Mouse (Mus musculus) testis, adult 2 months (tissue): ENCODE measurements around the gene Sytl1. TPM values are rescaled to one million over a fixed set of nuclear protein-coding genes. Genes with fewer than 3 reads are reported as not detected.

Experiments used
- H3K27ac ChIP-seq: fragments of 200-500 bp; 2 replicates; pipeline ENCODE4 v1.5.1; 2012; ENCODE audit warnings: low read depth, low read length; ENCODE audit not compliant: control insufficient read depth, insufficient read depth
- H3K27me3 ChIP-seq: fragments of 200-500 bp; 2 replicates; pipeline ENCODE4 v1.6.1; 2012; ENCODE audit warnings: mild to moderate bottlenecking, low read length, moderate library complexity; ENCODE audit not compliant: control insufficient read depth, insufficient read depth
- H3K36me3 ChIP-seq: fragments of 200-500 bp; 2 replicates; pipeline ENCODE4 v1.6.1; 2012; ENCODE audit warnings: mild to moderate bottlenecking, low read length; ENCODE audit not compliant: control insufficient read depth, insufficient read depth
- H3K4me1 ChIP-seq: fragments of 200-500 bp; 2 replicates; pipeline ENCODE4 v1.6.1; 2012; ENCODE audit warnings: low read length; ENCODE audit not compliant: control insufficient read depth, insufficient read depth
- H3K4me3 ChIP-seq: fragments of 200-500 bp; 2 replicates; pipeline ENCODE4 v1.5.1; 2012; ENCODE audit warnings: low read depth, mild to moderate bottlenecking, low read length, moderate library complexity, mixed read lengths; ENCODE audit not compliant: control insufficient read depth
- CTCF ChIP-seq: fragments of 200-500 bp; IDR thresholded peaks from 2 replicates; pipeline ENCODE4 v1.5.1; 2012; ENCODE audit warnings: low read depth, mild to moderate bottlenecking, inconsistent platforms, low read length, moderate library complexity; ENCODE audit not compliant: control insufficient read depth, insufficient read depth, insufficient replicate concordance
- POLR2A ChIP-seq: fragments of 200-500 bp; IDR thresholded peaks from 2 replicates; pipeline ENCODE4 v1.6.1; 2012; ENCODE audit warnings: low read depth, mild to moderate bottlenecking, inconsistent platforms, low read length, moderate library complexity; ENCODE audit not compliant: control insufficient read depth
- polyA plus RNA-seq: library from polyadenylated mRNA; depleted of rRNA; stranded (reverse); fragments of >200 nt; gene quantifications from 2 replicates; pipeline ENCODE4 v1.2.3, GENCODE M21; 2012

Gene Sytl1
- polyA plus RNA-seq, 1 experiment, result 0.33 TPM

- no peak overlapping the region for H3K27ac ChIP-seq
- no peaks in the 10 kb centered on the region for H3K4me1 ChIP-seq
- TF ChIP-seq CTCF, result no peak
- no peak for TF ChIP-seq POLR2A
- no peaks in the 10 kb centered on the region for H3K27me3 ChIP-seq
- H3K36me3 ChIP-seq, result peaks cover 2% of the 10 kb centered on the region
- no peak overlapping the region for H3K4me3 ChIP-seq
These were observed 36.8 kb upstream of the Sytl1 start for GRCm38 (mm10) chr4:133299701-133300100.

GRCm38 (mm10) chr4:133298516-133299365, 35.8 kb upstream of the Sytl1 start:
- peak overlapping the region; percentile 12; the same call in 1 of the 2 replicates for H3K27ac ChIP-seq
- no peaks in the 10 kb centered on the region; the same call in 1 of the 2 replicates for H3K36me3 ChIP-seq

GRCm38 (mm10) chr4:133297801-133298238, 34.9 kb upstream of the Sytl1 start:
- Histone ChIP-seq H3K4me3 (no peak overlapping the region), H3K4me1 (no peaks in the 10 kb centered on the region), H3K36me3 (no peaks in the 10 kb centered on the region; the same call in 1 of the 2 replicates), H3K27me3 (no peaks in the 10 kb centered on the region), H3K27ac (peak overlapping the region; percentile 16; the same call in 1 of the 2 replicates)
- TF ChIP-seq POLR2A (no peak), CTCF (peak; percentile 77; the same call in 1 of the 2 replicates)

More at GRCm38 (mm10) chr4:133298516-133299365, 35.8 kb upstream of the Sytl1 start:
- H3K4me3 ChIP-seq, result no peak overlapping the region
- TF ChIP-seq CTCF, result no peak
- TF ChIP-seq POLR2A, result no peak
- H3K27me3 ChIP-seq, result no peaks in the 10 kb centered on the region
- H3K4me1 ChIP-seq, result no peaks in the 10 kb centered on the region

- Histone ChIP-seq H3K27me3 (no peaks in the 10 kb centered on the region), H3K4me3 (no peak overlapping the region), H3K27ac (no peak overlapping the region; the same call in 1 of the 2 replicates), H3K36me3 (no peaks in the 10 kb centered on the region; the same call in 1 of the 2 replicates), H3K4me1 (no peaks in the 10 kb centered on the region)
- TF ChIP-seq POLR2A (no peak), CTCF (no peak)
These were observed 34.4 kb upstream of the Sytl1 start for GRCm38 (mm10) chr4:133297360-133297759.

- Histone ChIP-seq H3K4me1 (no peaks in the 10 kb centered on the region), H3K36me3 (no peaks in the 10 kb centered on the region; the same call in 1 of the 2 replicates), H3K27me3 (no peaks in the 10 kb centered on the region), H3K27ac (no peak overlapping the region), H3K4me3 (no peak overlapping the region)
- no peak for TF ChIP-seq CTCF
- TF ChIP-seq POLR2A, result no peak
These were observed 31.2 kb upstream of the Sytl1 start for GRCm38 (mm10) chr4:133294084-133294483.

GRCm38 (mm10) chr4:133292901-133293843, 30.3 kb upstream of the Sytl1 start:
- peak overlapping the region; percentile 43 for H3K27ac ChIP-seq
- H3K27me3 ChIP-seq, result no peaks in the 10 kb centered on the region
- H3K36me3 ChIP-seq, result no peaks in the 10 kb centered on the region; the same call in 1 of the 2 replicates
- no peaks in the 10 kb centered on the region for H3K4me1 ChIP-seq
- no peak overlapping the region for H3K4me3 ChIP-seq
- TF ChIP-seq CTCF (no peak), POLR2A (peak; percentile 17; the same call in 1 of the 2 replicates)
